Mouse (Mus musculus) heart, postnatal 10 days (tissue): ENCODE measurements around the gene Zfp459. TPM values are rescaled to one million over a fixed set of nuclear protein-coding genes. Genes with fewer than 3 reads are reported as not detected.
"Not testable (repeated sequence)": the region's sequence is repeated elsewhere in the genome, so short reads cannot be mapped to it uniquely, and the experiment has no call there.

Experiments used
- DNase-seq, 2 experiments: peaks; one replicate each; pipeline ENCODE4 v3.0.0; 2021
- intact Hi-C: fragments of 180-260 bp; cut with DNase I; formaldehyde crosslinking; loops from one replicate; pipeline ENCODE4 v1.15.1; 2025
- total RNA-seq, 2 experiments: library from RNA; stranded (reverse); gene quantifications; 2 replicates each; pipeline ENCODE4 v1.2.3; 2021

Gene Zfp459
- under 1 TPM in 1 of 2 experiments, not detected in 1; 0.25 TPM for total RNA-seq

DNA sequence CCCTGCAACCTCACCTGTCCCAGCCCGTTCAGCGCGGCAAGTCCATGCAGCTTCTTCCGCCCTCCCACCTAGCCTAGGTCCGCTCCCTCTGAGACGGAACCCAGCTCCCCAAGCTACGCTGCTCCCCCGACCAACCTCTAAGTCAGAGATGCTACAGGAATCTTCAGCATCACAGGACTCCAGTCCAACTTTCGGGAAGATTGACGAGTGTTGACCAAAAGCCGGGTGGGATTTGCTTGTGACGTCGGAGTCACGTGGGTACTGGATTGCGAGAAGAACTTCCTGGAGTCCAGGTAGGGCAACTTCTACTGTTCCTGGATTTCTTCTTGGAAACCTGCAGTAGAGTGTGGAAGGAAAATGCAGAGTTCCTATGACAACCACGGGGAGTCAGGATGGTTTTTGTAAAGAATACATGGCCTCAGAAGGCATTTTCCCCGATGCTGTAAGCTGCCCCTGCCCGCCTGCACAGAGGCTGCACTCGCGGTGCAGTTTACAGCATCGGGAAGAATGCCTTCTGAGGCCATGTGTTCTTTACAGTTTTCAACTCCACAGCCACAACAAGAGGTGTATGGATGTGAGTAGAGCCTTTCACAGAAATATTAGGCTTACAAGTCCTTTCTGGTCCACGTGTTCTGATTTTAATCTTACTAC lies at the start of gene Zfp459:
TSS of gene Zfp459 (minus strand) at position 212 of the 651 bp plus-strand sequence.
- peak; percentile 20 to 33 for DNase-seq
- intact Hi-C loops: no loop called here

DNA sequence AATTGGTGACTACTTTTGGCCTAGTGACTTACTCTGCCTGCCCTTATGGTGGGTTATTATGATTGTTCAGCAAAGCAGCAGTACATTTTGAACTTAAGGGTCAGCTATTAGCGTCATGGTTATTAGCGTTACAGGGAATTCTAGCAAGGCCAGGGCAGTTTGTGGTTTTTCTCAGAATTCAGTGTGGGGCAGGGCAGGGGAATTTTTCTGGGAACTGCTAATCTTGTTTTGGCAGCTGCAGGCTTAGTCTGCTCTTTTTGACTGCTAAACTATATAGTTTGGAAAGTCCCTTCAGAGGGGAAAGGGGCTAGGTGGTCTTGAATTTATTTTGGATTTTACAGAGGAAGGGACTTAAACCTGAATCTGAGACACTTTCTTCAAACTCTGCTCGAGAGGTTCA lies 48.1 kb upstream of the Zfp459 start:
- intact Hi-C loops: no loop called here
- DNase-seq: no peak

DNA sequence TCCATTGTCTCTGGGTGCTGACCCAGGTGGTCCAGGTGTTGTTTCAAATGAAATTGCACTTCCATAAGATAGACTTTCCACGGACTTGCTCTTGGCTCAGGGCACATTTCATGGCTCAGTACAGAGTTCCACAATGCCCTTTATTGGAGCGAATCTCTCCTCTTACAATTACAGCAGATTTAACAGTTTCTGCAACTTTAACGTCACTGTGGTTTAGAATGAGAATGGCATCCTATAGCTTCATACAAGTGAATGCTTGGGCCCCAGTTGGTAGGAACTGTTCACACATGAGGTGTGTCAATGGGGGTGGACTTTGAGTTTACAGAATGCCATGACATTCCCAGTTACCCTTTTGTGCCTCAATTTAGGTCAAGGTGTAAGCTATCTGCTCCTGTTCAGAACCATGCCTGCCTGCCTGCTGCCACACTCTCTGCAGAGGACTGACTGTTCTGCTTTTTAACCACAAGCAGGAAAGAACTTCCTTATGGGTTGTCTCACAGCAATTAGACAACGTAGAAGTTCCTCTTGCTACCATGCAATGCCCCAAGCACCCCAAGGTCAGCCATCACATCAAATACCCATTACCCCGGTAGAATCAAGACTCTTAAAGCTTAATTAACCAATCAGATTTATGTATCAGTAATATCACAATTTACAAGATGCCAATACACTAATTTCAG lies 42.4 kb upstream of the Zfp459 start:
- intact Hi-C loops: loop anchor here (2.0 kb wide), 1 partner anchor 25 kb away; no protein-coding TSS in a partner anchor
- DNase-seq: not testable (repeated sequence)

DNA sequence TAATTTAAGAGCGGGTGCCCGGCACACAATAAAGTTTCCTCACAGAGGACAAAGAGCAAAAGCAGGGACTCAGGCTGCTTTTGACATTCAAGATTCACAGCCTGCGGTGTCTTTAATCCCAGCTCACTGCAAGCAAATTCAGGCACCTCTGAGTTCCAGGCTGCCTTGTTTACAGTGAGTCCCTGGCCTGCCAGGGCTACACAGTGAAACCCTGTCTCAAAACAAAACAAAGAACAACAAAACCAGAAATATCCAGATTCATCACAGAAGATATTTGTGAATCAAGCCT lies 30.7 kb upstream of the Zfp459 start:
- intact Hi-C loops: no loop called here

DNA sequence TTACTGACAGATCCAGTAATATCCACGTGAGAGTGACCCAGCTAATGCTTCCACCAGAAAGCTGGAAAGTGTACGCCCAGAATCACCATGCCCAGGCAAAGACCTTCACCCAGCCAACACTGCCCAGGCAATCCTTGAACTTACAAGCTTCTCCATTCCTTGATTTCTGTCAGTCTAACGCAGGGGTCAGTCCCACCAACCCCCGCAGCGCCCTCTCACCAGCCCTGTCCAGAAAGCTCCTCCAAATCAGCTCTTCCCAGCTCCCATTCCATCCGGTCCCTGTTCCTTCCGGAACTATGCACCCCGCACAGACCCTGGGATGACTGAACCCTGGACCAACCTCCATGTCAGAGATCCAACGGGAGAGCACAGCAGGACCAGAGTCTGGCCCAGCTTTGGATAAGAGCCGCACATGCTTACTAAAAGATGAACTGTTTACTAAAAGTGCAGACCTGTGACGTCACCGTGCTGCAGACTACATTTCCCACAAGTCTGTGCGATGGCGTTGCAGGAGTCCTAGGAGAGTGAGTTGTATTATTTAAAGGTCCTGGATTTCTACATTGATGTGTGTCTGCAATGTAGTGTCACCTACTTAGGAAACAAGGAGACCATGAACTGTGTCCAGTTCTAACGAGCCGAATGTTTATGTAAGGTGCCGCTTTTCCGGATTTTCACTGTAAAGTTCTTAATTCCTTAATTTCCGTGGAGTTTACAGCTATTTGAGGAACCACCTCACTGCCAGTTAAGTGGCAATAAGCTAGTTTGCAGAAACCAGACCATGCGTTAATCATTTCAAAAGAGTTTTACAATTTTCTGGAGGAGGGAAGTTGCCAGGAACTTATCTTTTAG lies 30.2 kb upstream of the Zfp459 start, which contains the start of gene Zfp874a:
TSS of gene Zfp874a (minus strand) at position 453 of the 849 bp plus-strand sequence.
- intact Hi-C loops: loop anchor here (2.0 kb wide), 2 partner anchors 33 to 75 kb away; partner anchors contain the start of genes Gm26965, Zfp87 and Zfp874b
- DNase-seq: peak; percentile 94 to 95

More for the DNA sequence above, 30.7 kb upstream of the Zfp459 start:
- DNase-seq: no peak

DNA sequence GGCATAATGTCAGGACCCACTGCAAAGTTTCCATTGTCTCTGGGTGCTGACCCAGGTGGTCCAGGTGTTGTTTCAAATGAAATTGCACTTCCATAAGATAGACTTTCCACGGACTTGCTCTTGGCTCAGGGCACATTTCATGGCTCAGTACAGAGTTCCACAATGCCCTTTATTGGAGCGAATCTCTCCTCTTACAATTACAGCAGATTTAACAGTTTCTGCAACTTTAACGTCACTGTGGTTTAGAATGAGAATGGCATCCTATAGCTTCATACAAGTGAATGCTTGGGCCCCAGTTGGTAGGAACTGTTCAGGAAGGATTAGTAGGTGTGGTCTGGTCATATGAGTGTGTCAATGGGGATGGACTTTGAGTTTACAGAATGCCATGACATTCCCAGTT lies 15.9 kb upstream of the Zfp459 start:
- intact Hi-C loops, DNase-seq: not testable (repeated sequence)

DNA sequence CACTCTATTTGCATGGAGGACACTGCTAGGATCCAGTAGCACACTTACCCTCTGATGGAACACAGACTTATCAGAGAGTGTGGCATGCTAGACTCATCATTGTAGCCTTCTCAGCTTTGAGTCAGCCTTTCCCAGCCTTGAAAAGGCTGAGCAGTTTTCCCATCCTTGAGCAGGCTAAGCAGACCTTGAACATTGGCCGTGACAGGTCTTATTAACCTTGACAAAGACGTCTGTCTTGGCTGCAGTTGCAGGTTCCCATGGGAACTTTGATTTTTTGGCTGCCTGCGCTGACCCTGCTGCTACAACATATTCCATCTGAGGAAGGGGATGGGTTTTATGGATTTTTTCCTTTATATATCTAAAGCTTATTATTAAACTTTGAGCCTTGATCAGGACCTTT lies 6.9 kb upstream of the Zfp459 start:
- DNase-seq: no peak
- intact Hi-C loops: no loop called here

DNA sequence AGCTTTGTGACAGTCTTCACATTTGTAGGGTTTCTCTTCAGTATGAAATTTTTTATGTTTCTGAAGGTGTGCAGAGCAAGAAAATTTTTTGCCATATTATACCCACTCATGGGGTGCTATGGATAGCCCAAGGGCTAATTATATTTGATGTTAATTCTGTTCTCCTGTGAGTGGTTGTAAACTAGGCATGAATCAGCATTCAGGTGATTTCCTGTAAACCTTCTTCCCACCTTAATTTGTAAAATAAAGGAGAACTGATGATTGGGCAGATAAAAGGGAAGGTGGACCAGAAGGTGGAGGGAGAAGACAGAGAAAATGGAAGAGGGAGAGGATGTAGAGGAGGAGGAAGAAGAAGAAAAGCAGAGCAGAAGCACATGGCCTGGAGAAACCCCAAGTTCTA lies 4.5 kb upstream of the Zfp459 start:
- DNase-seq, intact Hi-C loops: not testable (repeated sequence)

DNA sequence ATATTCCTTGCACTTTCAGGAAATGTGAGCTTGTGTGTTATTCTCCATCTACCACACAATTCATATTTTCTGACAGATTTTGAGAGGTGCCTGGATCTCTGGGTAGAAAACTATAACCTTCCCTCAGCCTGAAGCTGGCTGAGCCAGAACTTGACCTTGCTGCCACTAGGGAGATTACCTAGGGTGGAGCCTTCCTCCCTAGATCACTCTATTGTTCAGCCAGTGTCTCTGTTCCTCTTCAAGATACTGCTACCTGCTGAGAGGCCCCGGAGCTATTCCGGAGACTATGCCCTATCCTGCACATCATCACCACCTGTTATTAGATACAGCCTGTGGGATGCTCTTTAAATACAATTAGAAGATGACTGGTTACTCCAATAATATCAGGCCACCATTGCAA lies 1.3 kb upstream of the Zfp459 start:
- DNase-seq, intact Hi-C loops: not testable (repeated sequence)

DNA sequence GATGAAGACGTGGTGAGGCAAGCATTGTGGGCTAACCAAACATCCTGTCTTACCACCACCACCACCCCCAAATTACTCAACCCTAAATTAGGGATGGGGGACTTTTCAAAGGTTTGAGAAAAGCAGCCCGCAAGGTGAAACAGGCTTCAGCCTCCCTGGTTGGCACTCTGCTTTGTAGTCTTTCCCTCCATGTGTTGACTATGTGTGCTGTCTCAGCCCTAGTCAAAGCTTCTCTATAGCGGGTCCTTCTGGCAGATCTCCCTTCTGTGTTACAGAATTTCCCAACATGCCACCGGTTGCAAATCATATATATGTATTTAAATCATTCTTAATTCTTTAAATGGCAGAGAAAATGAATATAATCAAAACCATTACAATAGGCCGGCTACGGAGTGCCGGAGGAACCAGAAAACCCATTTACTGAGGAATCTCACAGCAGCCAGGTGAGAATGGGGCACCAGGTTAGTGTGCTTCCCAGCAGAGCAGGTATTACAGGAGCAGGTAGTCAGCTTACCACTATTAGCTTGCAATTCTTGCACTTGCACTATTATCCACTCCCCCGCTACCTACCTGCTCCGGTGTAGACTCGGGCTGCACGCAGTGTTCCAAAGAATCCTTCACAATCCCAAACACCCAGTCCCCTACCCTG lies 536 bp downstream of the Zfp459 start:
- peak in 1 of 2 experiments; percentile 1 for DNase-seq
- intact Hi-C loops: no loop called here

DNA sequence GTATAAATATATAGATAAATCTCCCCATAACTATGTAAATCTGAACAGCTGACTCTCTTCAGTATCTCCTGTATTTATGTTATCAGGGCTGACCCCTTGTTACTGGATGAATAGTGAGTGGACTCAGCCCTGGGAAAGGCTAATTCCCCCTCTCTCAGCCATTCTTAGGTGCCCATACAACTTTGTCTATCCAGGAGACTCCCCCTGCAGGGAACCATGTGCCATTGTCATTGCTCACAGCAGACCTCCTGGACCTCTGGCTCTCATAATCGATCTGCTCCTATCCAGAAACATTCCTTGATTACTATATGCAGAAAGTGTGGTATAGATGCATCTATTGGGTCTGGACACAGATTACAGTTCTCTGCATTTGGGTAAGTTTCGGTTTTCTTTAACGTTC lies 4.4 kb downstream of the Zfp459 start:
- no peak for DNase-seq
- intact Hi-C loops: no loop called here

DNA sequence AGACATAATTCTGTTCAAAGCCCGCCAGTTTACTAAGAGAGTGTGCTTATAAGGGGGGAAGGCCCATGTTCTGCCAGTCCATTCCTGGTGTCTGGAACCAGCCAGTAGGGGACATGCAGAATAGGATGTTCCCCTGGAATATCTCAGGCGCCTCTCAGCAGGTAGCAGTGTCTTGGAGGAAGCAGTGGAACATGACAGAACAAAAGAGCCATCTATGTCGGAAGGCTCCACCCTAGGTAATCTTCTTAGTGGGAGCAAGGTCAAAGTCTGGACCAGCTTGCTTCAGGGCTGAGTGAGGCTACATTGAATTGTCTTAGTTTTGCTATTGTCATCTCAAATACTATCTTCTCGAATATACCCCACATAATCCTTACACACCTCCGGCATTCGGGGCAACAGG lies 5.5 kb downstream of the Zfp459 start:
- DNase-seq: no peak
- intact Hi-C loops: no loop called here

DNA sequence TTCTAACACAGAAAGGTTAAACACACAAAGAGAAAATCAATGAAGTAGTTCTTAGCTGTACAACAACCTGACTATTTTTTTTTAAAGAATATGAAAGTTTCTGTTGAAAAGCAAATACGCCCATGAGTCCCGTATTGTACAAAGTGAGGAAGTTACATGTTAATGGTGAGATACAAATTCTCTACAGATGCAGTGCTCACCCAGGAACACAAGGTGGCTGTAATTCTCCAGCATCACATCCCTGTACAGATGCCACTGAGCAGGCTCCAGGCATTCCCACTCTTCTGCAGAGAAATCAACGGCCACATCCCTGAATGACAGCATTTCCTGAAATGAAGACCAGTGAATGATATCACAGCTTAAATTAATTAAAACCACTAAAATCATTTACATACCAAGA lies 7.6 kb downstream of the Zfp459 start:
- peak in 1 of 2 experiments; percentile 2 for DNase-seq
- intact Hi-C loops: loop anchor here (5.0 kb wide), 1 partner anchor 429 kb away; no protein-coding TSS in a partner anchor

DNA sequence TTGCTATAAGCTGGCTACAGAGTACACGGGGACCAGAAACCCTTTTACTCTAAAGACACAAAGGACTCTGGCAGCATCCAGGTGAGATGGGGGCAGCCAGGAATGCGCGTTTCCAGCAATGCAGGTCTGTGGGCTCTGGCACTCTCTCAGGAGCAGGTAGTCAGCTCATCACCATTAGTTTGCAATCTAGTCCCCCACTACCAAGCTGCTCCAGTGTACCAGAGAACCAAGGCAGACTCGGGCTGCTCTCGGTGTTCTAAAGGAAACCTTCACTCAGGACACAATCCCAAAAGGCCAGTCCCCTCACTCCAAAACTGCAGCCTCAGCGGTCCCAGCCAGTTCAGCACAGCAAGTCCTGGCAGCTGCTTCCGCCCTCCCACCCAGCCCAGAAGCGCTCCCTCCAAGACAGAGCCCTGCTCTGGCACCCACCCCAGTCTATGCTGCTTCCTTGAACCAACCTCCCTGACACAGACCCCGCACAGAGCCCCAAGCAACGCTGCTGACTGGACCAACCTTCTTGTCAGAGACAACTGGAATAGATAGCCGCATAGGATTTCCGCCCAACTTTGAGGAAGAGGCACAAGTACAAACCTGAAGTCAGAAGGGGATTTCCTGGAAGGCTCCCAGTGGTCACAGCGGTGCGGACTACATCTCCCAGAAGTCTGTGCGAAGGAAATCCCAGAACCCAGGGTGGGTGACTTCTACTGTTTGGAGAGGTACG lies 21.9 kb downstream of the Zfp459 start, which contains the start of gene Zfp429:
TSS of gene Zfp429 (minus strand) at position 637 of the 721 bp plus-strand sequence.
- intact Hi-C loops: not testable (repeated sequence)
- DNase-seq: peak; percentile 78 to 80

DNA sequence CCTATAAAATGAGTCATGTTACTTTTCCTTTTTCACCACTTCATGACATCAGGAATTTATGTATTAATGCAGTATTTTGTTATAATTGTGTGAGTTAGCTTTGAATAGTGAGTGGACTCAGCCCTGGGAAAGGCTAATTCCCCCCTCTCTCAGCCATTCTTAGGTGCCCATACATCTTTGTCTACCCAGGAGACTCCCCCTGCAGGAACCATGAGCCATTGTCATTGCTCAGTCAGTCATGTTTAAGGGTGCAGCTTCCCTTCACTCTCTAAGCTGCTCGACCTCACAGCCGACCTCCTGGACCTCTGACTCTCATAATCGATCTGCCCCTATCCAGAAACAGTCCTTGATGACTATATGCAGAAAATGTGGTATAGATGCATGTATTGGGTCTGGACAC lies 45.0 kb downstream of the Zfp459 start:
- DNase-seq, intact Hi-C loops: not testable (repeated sequence)

DNA sequence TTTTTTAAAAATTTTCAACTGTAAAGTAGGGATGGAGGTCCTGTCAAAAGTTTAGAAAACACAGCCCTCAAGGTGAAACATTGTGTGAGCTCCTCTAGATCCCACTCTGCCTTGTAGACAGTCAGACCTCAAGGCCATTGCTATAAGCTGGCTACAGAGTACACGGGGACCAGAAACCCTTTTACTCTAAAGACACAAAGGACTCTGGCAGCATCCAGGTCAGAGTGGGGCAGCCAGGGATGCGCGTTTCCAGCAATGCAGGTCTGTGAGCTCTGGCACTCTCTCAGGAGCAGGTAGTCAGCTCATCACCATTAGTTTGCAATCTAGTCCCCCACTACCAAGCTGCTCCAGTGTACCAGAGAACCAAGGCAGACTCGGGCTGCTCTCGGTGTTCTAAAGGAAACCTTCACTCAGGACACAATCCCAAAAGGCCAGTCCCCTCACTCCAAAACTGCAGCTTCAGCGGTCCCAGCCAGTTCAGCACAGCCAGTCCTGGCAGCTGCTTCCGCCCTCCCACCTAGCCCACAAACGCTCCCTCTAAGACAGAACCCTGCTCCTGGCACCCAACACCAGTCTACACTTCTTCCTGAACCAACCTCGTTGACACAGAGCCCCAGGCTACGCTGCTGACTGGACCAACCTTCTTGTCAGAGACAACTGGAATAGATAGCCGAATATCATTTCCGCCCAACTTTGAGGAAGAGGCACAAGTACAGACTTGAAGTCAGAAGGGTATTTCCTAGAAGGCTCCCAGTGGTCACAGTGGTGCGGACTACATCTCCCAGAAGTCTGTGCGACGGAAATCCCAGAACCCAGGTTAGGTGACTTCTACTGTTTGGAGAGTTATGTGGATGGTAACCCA lies 45.9 kb downstream of the Zfp459 start, which contains the start of the genes Gm28041 and Zfp456:
TSS of gene Gm28041 (minus strand) at position 684 of the 862 bp plus-strand sequence.
TSS of gene Zfp456 (minus strand) at position 761 of the 862 bp plus-strand sequence.
- peak; percentile 78 to 80 for DNase-seq
- intact Hi-C loops: not testable (repeated sequence)

DNA sequence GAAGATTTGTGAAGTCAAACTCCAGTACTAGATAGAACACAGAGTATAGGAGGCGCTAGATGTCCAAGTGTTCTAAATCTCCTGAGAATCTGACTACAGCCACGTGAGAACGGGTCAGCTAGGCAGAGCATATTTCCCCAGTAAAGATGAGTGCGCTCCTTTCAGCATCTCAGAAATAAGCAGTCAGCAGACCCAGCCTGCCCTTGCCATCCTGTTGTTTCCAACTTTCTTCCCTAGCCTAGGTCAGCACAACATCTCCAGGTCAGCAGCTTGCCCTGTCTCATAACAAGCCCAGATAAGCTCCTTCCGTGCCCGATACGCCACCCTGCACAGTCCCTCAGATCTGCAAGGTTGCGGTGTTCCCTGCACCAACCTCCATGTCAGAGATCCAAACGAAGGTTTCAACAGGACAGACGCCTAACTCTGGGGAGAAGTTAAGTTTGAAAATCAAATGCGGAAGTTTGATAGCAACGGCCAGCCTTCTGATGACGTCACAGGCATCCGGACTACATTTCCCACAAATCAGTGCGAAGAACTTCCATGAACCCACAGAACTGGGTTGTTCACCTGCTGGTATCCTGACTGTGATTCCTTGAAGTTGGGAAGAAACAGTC lies 61.0 kb downstream of the Zfp459 start, which contains the start of the genes Gm28044 and Zfp953:
TSS of gene Gm28044 (minus strand) at position 406 of the 614 bp plus-strand sequence.
TSS of gene Zfp953 (minus strand) at position 475 of the 614 bp plus-strand sequence.
- intact Hi-C loops: loop anchor here (2.0 kb wide), 1 partner anchor 27 kb away; the partner anchor contains the start of gene Zfp595
- DNase-seq: peak; percentile 93 to 95
